Mouse (Mus musculus) macrophage (primary cell): ENCODE measurements around the gene Masp2. TPM values are rescaled to one million over a fixed set of nuclear protein-coding genes. Genes with fewer than 3 reads are reported as not detected.

Source experiments
- H3K27ac ChIP-seq: fragments of 350-480 bp; formaldehyde crosslinking; 2 replicates; pipeline ENCODE4 v1.9.0; 2021
- H3K36me3 ChIP-seq: fragments of 350-480 bp; formaldehyde crosslinking; 2 replicates; pipeline ENCODE4 v1.9.0; 2021; ENCODE audit errors: inconsistent target
- H3K4me3 ChIP-seq: fragments of 350-480 bp; formaldehyde crosslinking; 2 replicates; pipeline ENCODE4 v1.9.0; 2021; ENCODE audit errors: inconsistent target
- H3K79me2 ChIP-seq: fragments of 350-480 bp; formaldehyde crosslinking; 2 replicates; pipeline ENCODE4 v1.9.0; 2021; ENCODE audit errors: inconsistent target
- WGBS: methylation state at CpG from one replicate; pipeline ENCODE4 v1.1.7; 2026; ENCODE audit warnings: inconsistent platforms; ENCODE audit not compliant: missing documents; 5-methylcytosine and 5-hydroxymethylcytosine counted together
- polyA plus RNA-seq: library from polyadenylated mRNA; stranded (reverse); fragments of 250-400 nt; gene quantifications from 3 replicates; pipeline ENCODE4 v1.2.4, GENCODE M21; 2018; ENCODE audit warnings: inconsistent platforms

Gene Masp2
- polyA plus RNA-seq, 1 experiment from 2014 or later, result 0.09 TPM

GRCm38 (mm10) chr4:148590421-148591170 lies 11.8 kb upstream of the Masp2 start:
- peaks cover 12% of the 10 kb centered on the region for H3K79me2 ChIP-seq
- peak overlapping the region; percentile 18; the same call in 1 of the 2 replicates for H3K27ac ChIP-seq
- WGBS, result 3% methylated on average over 16 of the region's 18 CpGs
- H3K4me3 ChIP-seq, result peak overlapping the region; percentile 46
- peaks cover 11% of the 10 kb centered on the region; the same call in 1 of the 2 replicates for H3K36me3 ChIP-seq

GRCm38 (mm10) chr4:148591171-148591630 lies 11.2 kb upstream of the Masp2 start, which contains the start of gene Srm:
Gene Srm (plus strand): TSS chr4:148591503.
- under 1% methylated on average over 41 of the region's 50 CpGs for WGBS
- Histone ChIP-seq H3K79me2 (peaks cover 12% of the 10 kb centered on the region), H3K36me3 (peaks cover 11% of the 10 kb centered on the region; the same call in 1 of the 2 replicates), H3K27ac (peak within 1 kb of the TSS; percentile 18; the same call in 1 of the 2 replicates), H3K4me3 (peak within 1 kb of the TSS; percentile 58)

GRCm38 (mm10) chr4:148591637-148592380 lies 10.5 kb upstream of the Masp2 start:
- Histone ChIP-seq H3K36me3 (peaks cover 11% of the 10 kb centered on the region; the same call in 1 of the 2 replicates), H3K4me3 (peak overlapping the region; percentile 58), H3K27ac (no peak overlapping the region), H3K79me2 (peaks cover 12% of the 10 kb centered on the region)
- WGBS, result under 1% methylated on average over 50 of the region's 53 CpGs

- no peak overlapping the region for H3K4me3 ChIP-seq
- peaks cover 12% of the 10 kb centered on the region for H3K79me2 ChIP-seq
- H3K27ac ChIP-seq, result no peak overlapping the region
- WGBS, result 94% methylated on average over 11 of the region's 11 CpGs
- H3K36me3 ChIP-seq, result peaks cover 11% of the 10 kb centered on the region; the same call in 1 of the 2 replicates
Observed at GRCm38 (mm10) chr4:148593996-148594395, 8.4 kb upstream of the Masp2 start.

GRCm38 (mm10) chr4:148595916-148596315 lies 6.4 kb upstream of the Masp2 start:
- no peak overlapping the region for H3K27ac ChIP-seq
- 94% methylated on average over 6 of the region's 6 CpGs for WGBS
- peaks cover 11% of the 10 kb centered on the region; the same call in 1 of the 2 replicates for H3K36me3 ChIP-seq
- H3K79me2 ChIP-seq, result peaks cover 12% of the 10 kb centered on the region
- no peak overlapping the region for H3K4me3 ChIP-seq

- no peak overlapping the region for H3K4me3 ChIP-seq
- peaks cover 11% of the 10 kb centered on the region; the same call in 1 of the 2 replicates for H3K36me3 ChIP-seq
- no peak overlapping the region for H3K27ac ChIP-seq
- peaks cover 12% of the 10 kb centered on the region for H3K79me2 ChIP-seq
- WGBS, result 97% methylated on average over 3 of the region's 3 CpGs
Observed at GRCm38 (mm10) chr4:148596731-148597130, 5.6 kb upstream of the Masp2 start.

- Histone ChIP-seq H3K4me3 (no peak overlapping the region), H3K79me2 (no peaks in the 10 kb centered on the region), H3K36me3 (peaks cover 11% of the 10 kb centered on the region; the same call in 1 of the 2 replicates), H3K27ac (no peak overlapping the region)
- WGBS, result 97% methylated on average over 12 of the region's 12 CpGs
Observed at GRCm38 (mm10) chr4:148598826-148599225, 3.5 kb upstream of the Masp2 start.

GRCm38 (mm10) chr4:148600316-148600715 lies 2.0 kb upstream of the Masp2 start:
- no peaks in the 10 kb centered on the region for H3K79me2 ChIP-seq
- H3K27ac ChIP-seq, result no peak overlapping the region
- 90% methylated on average over 4 of the region's 4 CpGs for WGBS
- no peak overlapping the region for H3K4me3 ChIP-seq
- no peaks in the 10 kb centered on the region for H3K36me3 ChIP-seq

- Histone ChIP-seq H3K27ac (no peak overlapping the region), H3K4me3 (no peak overlapping the region), H3K36me3 (no peaks in the 10 kb centered on the region), H3K79me2 (no peaks in the 10 kb centered on the region)
- 79% methylated on average over 4 of the region's 4 CpGs for WGBS
Observed at GRCm38 (mm10) chr4:148601871-148602270, 483 bp upstream of the Masp2 start.

- 97% methylated on average over 10 of the region's 10 CpGs for WGBS
Observed at GRCm38 (mm10) chr4:148603376-148604139, 1.2 kb downstream of the Masp2 start.

GRCm38 (mm10) chr4:148604141-148604540 lies 1.8 kb downstream of the Masp2 start:
- Histone ChIP-seq H3K4me3 (no peak overlapping the region), H3K27ac (no peak overlapping the region), H3K36me3 (no peaks in the 10 kb centered on the region), H3K79me2 (no peaks in the 10 kb centered on the region)
- WGBS, result 80% methylated on average over 7 of the region's 7 CpGs

More at GRCm38 (mm10) chr4:148603376-148604139, 1.2 kb downstream of the Masp2 start:
- no peaks in the 10 kb centered on the region for H3K36me3 ChIP-seq
- no peaks in the 10 kb centered on the region for H3K79me2 ChIP-seq
- no peak overlapping the region for H3K4me3 ChIP-seq
- no peak overlapping the region for H3K27ac ChIP-seq

- Histone ChIP-seq H3K36me3 (no peaks in the 10 kb centered on the region), H3K79me2 (no peaks in the 10 kb centered on the region), H3K27ac (no peak overlapping the region), H3K4me3 (no peak overlapping the region)
- WGBS, result 88% methylated on average over 3 of the region's 3 CpGs
Observed at GRCm38 (mm10) chr4:148604541-148605165, 2.3 kb downstream of the Masp2 start.

- WGBS, result 8% methylated on average over 5 of the region's 5 CpGs
- Histone ChIP-seq H3K79me2 (no peaks in the 10 kb centered on the region), H3K36me3 (peaks cover 4% of the 10 kb centered on the region; the same call in 1 of the 2 replicates)
Observed at GRCm38 (mm10) chr4:148607758-148608157, 5.4 kb downstream of the Masp2 start.

GRCm38 (mm10) chr4:148609805-148610204 lies 7.5 kb downstream of the Masp2 start:
- Histone ChIP-seq H3K36me3 (peaks cover 17% of the 10 kb centered on the region), H3K4me3 (no peak overlapping the region), H3K27ac (no peak overlapping the region), H3K79me2 (no peaks in the 10 kb centered on the region)
- 92% methylated on average over 5 of the region's 5 CpGs for WGBS

More at GRCm38 (mm10) chr4:148607758-148608157, 5.4 kb downstream of the Masp2 start:
- no peak overlapping the region for H3K27ac ChIP-seq
- H3K4me3 ChIP-seq, result no peak overlapping the region
